Mouse (Mus musculus) left cerebral cortex, postnatal 25 days (tissue): ENCODE results near the gene Pomt1. TPM values are rescaled to one million over a fixed set of nuclear protein-coding genes. Genes with fewer than 3 reads are reported as not detected.

ENCODE experiments used
- total RNA-seq, 2 experiments: library from RNA; stranded (reverse); gene quantifications; 2 replicates each; pipeline ENCODE4 v1.2.3; 2021

Pomt1 gene
- total RNA-seq, 2 experiments from 2014 or later = 21.4 to 24.4 TPM

Other genes starting within 250 kb of the Pomt1 start
- 1 to 10 TPM; 4.2 to 6.6 TPM for gene Fam78a, start 151.7 kb upstream of the Pomt1 start, total RNA-seq
- gene Plpp7, start 141.1 kb upstream of the Pomt1 start, total RNA-seq = 10 to 100 TPM; 27.6 to 28.0 TPM
- 100 to 1,000 TPM; 240 TPM for gene Prrc2b, start 85.5 kb upstream of the Pomt1 start, total RNA-seq
- 10 to 100 TPM; 51.6 to 55.8 TPM for gene Uck1, start 23.6 kb downstream of the Pomt1 start, total RNA-seq
- 10 to 100 TPM; 82.6 to 82.8 TPM for gene Golga2, start 50.8 kb downstream of the Pomt1 start, total RNA-seq
- 100 to 1,000 TPM; 213 to 214 TPM for gene Swi5, start 51.5 kb downstream of the Pomt1 start, total RNA-seq
- 10 to 100 TPM; 67.5 to 73.1 TPM for gene Ciz1, start 115.7 kb downstream of the Pomt1 start, total RNA-seq
- gene Dnm1, start 116.7 kb downstream of the Pomt1 start, total RNA-seq = 1,000 to 10,000 TPM; 1,197 to 1,302 TPM
- 100 to 1,000 TPM; 375 to 446 TPM for gene 1110008P14Rik, start 145.3 kb downstream of the Pomt1 start, total RNA-seq
- gene Lcn2, start 151.7 kb downstream of the Pomt1 start, total RNA-seq = under 1 TPM; 0.76 to 0.85 TPM
- 10 to 100 TPM; 44.4 to 50.3 TPM for gene Ptges2, start 159.3 kb downstream of the Pomt1 start, total RNA-seq
- gene Naif1, start 213.9 kb downstream of the Pomt1 start, total RNA-seq = 1 to 10 TPM; 4.2 TPM
- 10 to 100 TPM; 59.0 to 64.8 TPM for gene Slc25a25, start 214.9 kb downstream of the Pomt1 start, total RNA-seq